Mouse (Mus musculus): ENCODE results near the gene 0610040J01Rik. TPM values are rescaled to one million over a fixed set of nuclear protein-coding genes. Genes with fewer than 3 reads are reported as not detected.

Gene 0610040J01Rik
- polyA plus RNA-seq (2021; fragmentation: Nextera tagmentation) = 6.5 and 9.2 TPM in 2 replicates
- long read RNA-seq, experiment 1, transcript 0610040J01Rik-201 (4 exons, 2,008 nt) = major isoform, 41 of 52 reads
- long read RNA-seq, experiment 1, partial matches to known transcripts = 2 of 52 reads
- long read RNA-seq, experiment 1, other reads (novel, unspliced or antisense) = 9 of 52 reads
- long read RNA-seq, experiment 2, partial matches to known transcripts = 0 of 7 reads
- long read RNA-seq, experiment 2, other reads (novel, unspliced or antisense) = 3 of 7 reads

GRCm38 (mm10) chr5:63811819-63812508 lies at the start of gene 0610040J01Rik:
TSS of gene 0610040J01Rik (plus strand) at chr5:63812363.

Other genes starting within 250 kb of the 0610040J01Rik start
- gene Nwd2, start 163.3 kb upstream of the 0610040J01Rik start, polyA plus RNA-seq (2021; fragmentation: Nextera tagmentation) = 6.0 and 8.5 TPM in 2 replicates
- gene Rell1, start 156.5 kb downstream of the 0610040J01Rik start, polyA plus RNA-seq (2021; fragmentation: Nextera tagmentation) = 5.4 and 6.0 TPM in 2 replicates